Mouse (Mus musculus) hindbrain, embryonic 13.5 days (tissue): ENCODE results near the gene Cep128. TPM values are rescaled to one million over a fixed set of nuclear protein-coding genes. Genes with fewer than 3 reads are reported as not detected.

Experiments
- ATAC-seq: fragments of 200-750 bp; cut with Nextera tagmentation; 2 replicates; pipeline ENCODE4 v1.8.0; 2017; ENCODE audit warnings: moderate TSS enrichment; ENCODE audit not compliant: low FRiP score
- H3K27ac ChIP-seq: fragments of 300-500 bp; sonication (generic); 2 replicates; pipeline ENCODE4 v1.5.1; 2015; ENCODE audit warnings: inconsistent platforms, mild to moderate bottlenecking, moderate library complexity
- H3K27me3 ChIP-seq: fragments of 300-500 bp; sonication (generic); 2 replicates; pipeline ENCODE4 v1.6.1; 2015; ENCODE audit warnings: mild to moderate bottlenecking, inconsistent platforms
- H3K36me3 ChIP-seq: fragments of 300-500 bp; sonication (generic); 2 replicates; pipeline ENCODE4 v1.6.1; 2015; ENCODE audit warnings: mild to moderate bottlenecking, inconsistent platforms
- H3K4me1 ChIP-seq: fragments of 300-500 bp; sonication (generic); replicated peaks from 2 replicates; pipeline ENCODE4 v1.6.1; 2015; ENCODE audit warnings: inconsistent platforms
- H3K4me2 ChIP-seq: fragments of 300-500 bp; sonication (generic); 2 replicates; pipeline ENCODE4 v1.6.1; 2015; ENCODE audit warnings: inconsistent platforms, mild to moderate bottlenecking, moderate library complexity
- H3K4me3 ChIP-seq: fragments of 300-500 bp; sonication (generic); 2 replicates; pipeline ENCODE4 v1.5.1; 2015; ENCODE audit warnings: mild to moderate bottlenecking, inconsistent platforms
- H3K9ac ChIP-seq: fragments of 300-500 bp; sonication (generic); 2 replicates; pipeline ENCODE4 v1.6.1; 2015; ENCODE audit warnings: mild to moderate bottlenecking, inconsistent platforms
- H3K9me3 ChIP-seq: fragments of 300-500 bp; sonication (generic); 2 replicates; pipeline ENCODE4 v1.6.1; 2016; ENCODE audit warnings: inconsistent platforms
- WGBS: fragments of 180-500 bp; shearing (Covaris S2); methylation state at CpG from one replicate; pipeline ENCODE4 v1.1.7; 2015; 5-methylcytosine and 5-hydroxymethylcytosine counted together
- polyA plus RNA-seq: library from polyadenylated mRNA; unstranded; fragments of >200 nt; fragmentation: Nextera tagmentation; extraction: Ambion mirVana; gene quantifications from 2 replicates; pipeline ENCODE4 v1.2.1, GENCODE M21; 2015

Cep128 gene
- polyA plus RNA-seq, 1 experiment from 2014 or later, result 4.1 TPM

- WGBS, result 38% methylated on average over 5 of the region's 5 CpGs
- ATAC-seq, result peak; percentile 72
- Histone ChIP-seq H3K4me2 (no peak overlapping the region), H3K9ac (no peak overlapping the region), H3K36me3 (no peaks in the 10 kb centered on the region), H3K27me3 (no peaks in the 10 kb centered on the region), H3K27ac (no peak overlapping the region), H3K4me1 (0 out of 2 replicates have a peak, but pooled peaks cover 4% of the 10 kb centered on the region), H3K9me3 (no peaks in the 10 kb centered on the region), H3K4me3 (no peak overlapping the region)
These were observed 317.7 kb downstream of the Cep128 start for GRCm38 (mm10) chr12:91066286-91067082.

- H3K4me1 ChIP-seq, result 0 out of 2 replicates have a peak, but pooled peaks cover 4% of the 10 kb centered on the region
- H3K36me3 ChIP-seq, result no peaks in the 10 kb centered on the region
- no peak for ATAC-seq
These were observed 318.8 kb downstream of the Cep128 start for GRCm38 (mm10) chr12:91065423-91065822.

GRCm38 (mm10) chr12:91064368-91064999, 319.7 kb downstream of the Cep128 start:
- H3K4me3 ChIP-seq, result no peak overlapping the region
- H3K4me2 ChIP-seq, result no peak overlapping the region
- no peaks in the 10 kb centered on the region for H3K27me3 ChIP-seq
- H3K36me3 ChIP-seq, result no peaks in the 10 kb centered on the region
- no peak overlapping the region for H3K27ac ChIP-seq
- H3K9ac ChIP-seq, result no peak overlapping the region
- H3K9me3 ChIP-seq, result no peaks in the 10 kb centered on the region
- 0 out of 2 replicates have a peak, but pooled peaks cover 4% of the 10 kb centered on the region for H3K4me1 ChIP-seq
- ATAC-seq, result no peak

More at GRCm38 (mm10) chr12:91065423-91065822, 318.8 kb downstream of the Cep128 start:
- Histone ChIP-seq H3K4me3 (no peak overlapping the region), H3K27me3 (no peaks in the 10 kb centered on the region), H3K4me2 (no peak overlapping the region), H3K9ac (no peak overlapping the region), H3K27ac (no peak overlapping the region), H3K9me3 (no peaks in the 10 kb centered on the region)
- 80% methylated on average over 3 of the region's 3 CpGs for WGBS

- H3K36me3 ChIP-seq, result no peaks in the 10 kb centered on the region
- no peaks in the 10 kb centered on the region for H3K9me3 ChIP-seq
- no peak overlapping the region for H3K27ac ChIP-seq
- no peak overlapping the region for H3K4me3 ChIP-seq
- no peak overlapping the region for H3K9ac ChIP-seq
- WGBS, result 85% methylated on average over 4 of the region's 4 CpGs
- no peak for ATAC-seq
- H3K27me3 ChIP-seq, result no peaks in the 10 kb centered on the region
- H3K4me1 ChIP-seq, result 0 out of 2 replicates have a peak, but pooled peaks cover 4% of the 10 kb centered on the region
- no peak overlapping the region for H3K4me2 ChIP-seq
These were observed 320.7 kb downstream of the Cep128 start for GRCm38 (mm10) chr12:91063337-91064015.

- H3K4me2 ChIP-seq, result no peak overlapping the region
- ATAC-seq, result no peak
- 71% methylated on average over 4 of the region's 4 CpGs for WGBS
These were observed 321.5 kb downstream of the Cep128 start for GRCm38 (mm10) chr12:91062681-91063080.

GRCm38 (mm10) chr12:91059704-91060318, 324.4 kb downstream of the Cep128 start:
- Histone ChIP-seq H3K36me3 (no peaks in the 10 kb centered on the region), H3K4me1 (no peaks in the 10 kb centered on the region), H3K9ac (no peak overlapping the region), H3K27me3 (no peaks in the 10 kb centered on the region), H3K9me3 (no peaks in the 10 kb centered on the region), H3K4me3 (no peak overlapping the region), H3K27ac (no peak overlapping the region), H3K4me2 (no peak overlapping the region)
- ATAC-seq, result no peak
- WGBS, result 85% methylated on average over 12 of the region's 12 CpGs

More at GRCm38 (mm10) chr12:91062681-91063080, 321.5 kb downstream of the Cep128 start:
- no peaks in the 10 kb centered on the region for H3K36me3 ChIP-seq
- H3K4me1 ChIP-seq, result 0 out of 2 replicates have a peak, but pooled peaks cover 4% of the 10 kb centered on the region
- no peaks in the 10 kb centered on the region for H3K9me3 ChIP-seq
- no peak overlapping the region for H3K4me3 ChIP-seq
- no peak overlapping the region for H3K27ac ChIP-seq
- H3K27me3 ChIP-seq, result no peaks in the 10 kb centered on the region
- H3K9ac ChIP-seq, result no peak overlapping the region

- no peak overlapping the region for H3K4me3 ChIP-seq
- no peaks in the 10 kb centered on the region for H3K36me3 ChIP-seq
- H3K27me3 ChIP-seq, result no peaks in the 10 kb centered on the region
- no peak overlapping the region for H3K9ac ChIP-seq
- H3K4me2 ChIP-seq, result no peak overlapping the region
- no peak for ATAC-seq
- H3K27ac ChIP-seq, result no peak overlapping the region
- H3K4me1 ChIP-seq, result no peaks in the 10 kb centered on the region
- H3K9me3 ChIP-seq, result no peaks in the 10 kb centered on the region
- 87% methylated on average over 10 of the region's 10 CpGs for WGBS
These were observed 327.3 kb downstream of the Cep128 start for GRCm38 (mm10) chr12:91056885-91057284.

- Histone ChIP-seq H3K9me3 (no peaks in the 10 kb centered on the region), H3K27ac (no peak overlapping the region), H3K36me3 (no peaks in the 10 kb centered on the region), H3K4me1 (no peaks in the 10 kb centered on the region), H3K9ac (no peak overlapping the region), H3K27me3 (no peaks in the 10 kb centered on the region), H3K4me3 (no peak overlapping the region), H3K4me2 (no peak overlapping the region)
- 82% methylated on average over 3 of the region's 3 CpGs for WGBS
- ATAC-seq, result no peak
These were observed 331.9 kb downstream of the Cep128 start for GRCm38 (mm10) chr12:91052301-91052700.

GRCm38 (mm10) chr12:91050593-91051325, 333.4 kb downstream of the Cep128 start:
- no peak for ATAC-seq
- 89% methylated on average over 9 of the region's 9 CpGs for WGBS
- Histone ChIP-seq H3K27me3 (no peaks in the 10 kb centered on the region), H3K27ac (no peak overlapping the region), H3K36me3 (no peaks in the 10 kb centered on the region), H3K9ac (no peak overlapping the region), H3K4me3 (no peak overlapping the region), H3K9me3 (no peaks in the 10 kb centered on the region), H3K4me2 (no peak overlapping the region), H3K4me1 (no peaks in the 10 kb centered on the region)

GRCm38 (mm10) chr12:91041363-91041762, 342.8 kb downstream of the Cep128 start:
- Histone ChIP-seq H3K4me2 (no peak overlapping the region), H3K4me1 (no peaks in the 10 kb centered on the region), H3K9ac (no peak overlapping the region), H3K9me3 (no peaks in the 10 kb centered on the region), H3K36me3 (no peaks in the 10 kb centered on the region), H3K4me3 (no peak overlapping the region), H3K27me3 (no peaks in the 10 kb centered on the region), H3K27ac (no peak overlapping the region)
- 67% methylated on average over 4 of the region's 4 CpGs for WGBS
- no peak for ATAC-seq

- Histone ChIP-seq H3K4me3 (no peak overlapping the region), H3K4me2 (no peak overlapping the region), H3K27ac (no peak overlapping the region), H3K4me1 (no peaks in the 10 kb centered on the region), H3K36me3 (no peaks in the 10 kb centered on the region), H3K27me3 (no peaks in the 10 kb centered on the region), H3K9ac (no peak overlapping the region), H3K9me3 (no peaks in the 10 kb centered on the region)
- 70% methylated on average over 7 of the region's 7 CpGs for WGBS
- ATAC-seq, result peak; percentile 54; the same call in 1 of the 2 replicates
These were observed 343.8 kb downstream of the Cep128 start for GRCm38 (mm10) chr12:91040267-91040905.
